Mouse (Mus musculus) kidney, postnatal 0 days (tissue): ENCODE data around the gene Btn2a2. TPM values are rescaled to one million over a fixed set of nuclear protein-coding genes. Genes with fewer than 3 reads are reported as not detected.

Source experiments
- ATAC-seq: fragments of 200-750 bp; cut with Nextera tagmentation; replicated peaks from 2 replicates; pipeline ENCODE4 v1.8.0; 2017; ENCODE audit warnings: low read depth, moderate number of reproducible peaks, moderate TSS enrichment, moderate library complexity; ENCODE audit not compliant: low FRiP score
- DNase-seq: peaks from one replicate; pipeline ENCODE4 v3.0.0-alpha.2; 2016; ENCODE audit warnings: low spot score
- H3K27ac ChIP-seq: fragments of 300-500 bp; sonication (generic); 2 replicates; pipeline ENCODE4 v1.5.1; 2014; ENCODE audit warnings: mild to moderate bottlenecking
- H3K27me3 ChIP-seq: fragments of 300-500 bp; sonication (generic); 2 replicates; pipeline ENCODE4 v1.6.1; 2014; ENCODE audit warnings: low read length, mixed read lengths; ENCODE audit not compliant: insufficient read depth
- H3K36me3 ChIP-seq: fragments of 300-500 bp; sonication (generic); 2 replicates; pipeline ENCODE4 v1.6.1; 2014; ENCODE audit warnings: low read length, mixed read lengths; ENCODE audit not compliant: insufficient read depth
- H3K4me1 ChIP-seq: fragments of 300-500 bp; sonication (generic); replicated peaks from 2 replicates; pipeline ENCODE4 v1.6.1; 2014; ENCODE audit warnings: antibody characterized with exemption, low read length, mixed read lengths; ENCODE audit not compliant: insufficient read depth
- H3K4me2 ChIP-seq: fragments of 300-500 bp; sonication (generic); 2 replicates; pipeline ENCODE4 v1.6.1; 2014; ENCODE audit warnings: mild to moderate bottlenecking, low read length, moderate library complexity, mixed read lengths
- H3K4me3 ChIP-seq: fragments of 300-500 bp; sonication (generic); replicated peaks from 2 replicates; pipeline ENCODE4 v1.5.1; 2014; ENCODE audit warnings: low read depth, low read length
- H3K9ac ChIP-seq: fragments of 300-500 bp; sonication (generic); 2 replicates; pipeline ENCODE4 v1.6.1; 2014; ENCODE audit warnings: low read depth, low read length
- H3K9me3 ChIP-seq: fragments of 300-500 bp; sonication (generic); replicated peaks from 2 replicates; pipeline ENCODE4 v1.6.1; 2016; ENCODE audit warnings: low read length, inconsistent platforms, mixed read lengths
- CTCF ChIP-seq: IDR thresholded peaks from 2 replicates; pipeline ENCODE4 v1.5.1; 2016; ENCODE audit warnings: antibody characterized with exemption, low read depth, mild to moderate bottlenecking, moderate library complexity
- WGBS: fragments of 180-500 bp; shearing (Covaris S2); extraction: QIAGEN DNeasy Blood & Tissue Kit; methylation state at CpG from one replicate; pipeline ENCODE4 v1.1.7; 2014; 5-methylcytosine and 5-hydroxymethylcytosine counted together
- polyA plus RNA-seq: library from polyadenylated mRNA; unstranded; fragments of >200 nt; fragmentation: Nextera tagmentation; extraction: Ambion mirVana; gene quantifications from 2 replicates; pipeline ENCODE4 v1.2.1, GENCODE M21; 2015

The Btn2a2 gene
- polyA plus RNA-seq, 1 experiment from 2014 or later, result 0.28 TPM

DNA sequence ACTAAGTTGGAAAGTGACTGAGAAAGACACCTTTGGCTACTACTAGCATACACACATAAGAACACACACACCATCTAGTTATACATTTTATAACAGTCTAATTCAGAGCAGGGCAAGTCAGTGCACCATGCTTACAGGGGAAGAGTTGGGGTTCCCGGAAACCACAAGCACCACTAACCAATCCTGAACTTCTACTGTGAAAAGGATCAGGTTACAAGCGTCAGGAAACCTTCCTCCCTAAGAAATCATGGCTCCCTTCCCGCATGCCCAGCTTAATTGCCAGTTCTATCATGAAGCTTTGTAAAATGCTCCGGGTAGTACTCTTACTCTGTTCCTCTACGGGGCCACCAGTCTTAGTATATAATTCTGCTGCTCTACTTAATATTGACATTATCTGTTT, 3.4 kb downstream of the Btn2a2 start:
- Histone ChIP-seq H3K9me3 (no peaks in the 10 kb centered on the region), H3K4me3 (no peak overlapping the region), H3K27me3 (no peaks in the 10 kb centered on the region), H3K9ac (no peak overlapping the region), H3K4me1 (0 out of 2 replicates have a peak, but pooled peaks cover 7% of the 10 kb centered on the region), H3K36me3 (no peaks in the 10 kb centered on the region), H3K27ac (no peak overlapping the region), H3K4me2 (no peak overlapping the region)
- TF ChIP-seq CTCF, result no peak
- 35% methylated on average over 5 of the region's 5 CpGs for WGBS
- no peak for ATAC-seq
- no peak for DNase-seq

DNA sequence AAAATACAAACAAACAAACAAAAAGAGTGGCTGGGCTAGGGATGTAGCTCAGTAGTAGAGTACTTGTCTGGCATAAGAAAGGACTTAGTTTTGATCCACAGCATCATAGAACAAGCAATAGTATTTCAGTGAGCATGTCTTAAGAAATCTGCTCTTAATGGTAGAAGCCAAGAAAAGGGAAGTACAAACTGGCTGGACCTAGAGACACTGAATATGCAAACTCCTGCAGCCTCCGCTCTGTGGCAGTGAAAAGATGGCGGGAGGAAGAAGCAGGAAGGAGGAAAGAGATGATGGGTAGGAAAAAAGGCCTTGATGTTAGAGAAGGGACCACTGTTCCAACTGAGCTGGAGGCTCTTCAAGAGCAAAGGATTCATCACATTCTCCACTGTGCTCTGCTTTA, 5.5 kb downstream of the Btn2a2 start:
- H3K27me3 ChIP-seq, result no peaks in the 10 kb centered on the region
- no peak overlapping the region for H3K9ac ChIP-seq

DNA sequence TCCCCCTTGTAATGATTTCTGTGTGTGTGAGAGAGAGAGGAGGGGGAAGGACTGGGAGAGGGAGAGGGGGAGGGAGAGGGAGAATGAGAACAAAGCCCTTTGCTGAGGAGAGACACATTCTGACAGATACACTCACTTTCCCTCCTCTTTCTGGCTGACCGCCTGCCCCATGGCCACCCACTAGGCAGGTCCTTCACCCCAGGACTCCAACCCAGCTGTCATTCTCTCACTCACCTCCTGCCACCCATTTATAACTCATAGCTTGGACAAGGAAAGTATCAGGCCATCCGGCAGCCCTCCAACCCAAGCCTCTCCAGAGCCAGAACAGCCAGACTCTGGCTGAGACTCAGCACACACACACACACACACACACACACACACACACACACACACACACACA, 13.0 kb downstream of the Btn2a2 start:
- Histone ChIP-seq H3K27ac (no peak overlapping the region), H3K4me2 (no peak overlapping the region), H3K9me3 (no peaks in the 10 kb centered on the region), H3K9ac (no peak overlapping the region), H3K4me3 (no peak overlapping the region), H3K4me1 (no peaks in the 10 kb centered on the region), H3K36me3 (no peaks in the 10 kb centered on the region), H3K27me3 (no peaks in the 10 kb centered on the region)
- ATAC-seq, result no peak
- no peak for TF ChIP-seq CTCF
- 5% methylated on average over 2 of the region's 2 CpGs for WGBS
- DNase-seq, result peak; percentile 33

More for the DNA sequence above, 5.5 kb downstream of the Btn2a2 start:
- Histone ChIP-seq H3K4me1 (0 out of 2 replicates have a peak, but pooled peaks cover 4% of the 10 kb centered on the region), H3K4me2 (no peak overlapping the region), H3K9me3 (no peaks in the 10 kb centered on the region), H3K4me3 (no peak overlapping the region), H3K27ac (no peak overlapping the region), H3K36me3 (no peaks in the 10 kb centered on the region)
- no peak for TF ChIP-seq CTCF
- WGBS, result 84% methylated on average over 2 of the region's 2 CpGs
- ATAC-seq (no peak), DNase-seq (no peak)

DNA sequence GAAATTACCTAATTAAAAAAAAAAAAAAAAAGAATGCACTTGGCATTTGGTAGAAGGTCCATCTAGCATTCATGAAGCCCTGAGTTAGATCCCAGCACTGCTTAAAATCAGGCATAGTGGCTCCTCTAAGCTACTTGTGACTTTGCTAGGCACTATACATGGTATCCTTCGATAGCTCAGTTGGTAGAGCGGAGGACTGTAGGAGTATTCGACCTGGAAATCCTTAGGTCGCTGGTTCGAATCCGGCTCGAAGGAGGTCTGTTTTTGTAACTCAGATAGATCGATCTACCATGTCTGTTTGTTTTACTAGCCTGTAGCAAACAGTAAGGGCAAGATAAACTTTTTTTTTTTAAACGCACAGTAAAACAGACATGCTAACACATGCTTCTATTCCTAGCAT, 21.7 kb downstream of the Btn2a2 start:
- H3K4me1 ChIP-seq, result peaks cover 11% of the 10 kb centered on the region

DNA sequence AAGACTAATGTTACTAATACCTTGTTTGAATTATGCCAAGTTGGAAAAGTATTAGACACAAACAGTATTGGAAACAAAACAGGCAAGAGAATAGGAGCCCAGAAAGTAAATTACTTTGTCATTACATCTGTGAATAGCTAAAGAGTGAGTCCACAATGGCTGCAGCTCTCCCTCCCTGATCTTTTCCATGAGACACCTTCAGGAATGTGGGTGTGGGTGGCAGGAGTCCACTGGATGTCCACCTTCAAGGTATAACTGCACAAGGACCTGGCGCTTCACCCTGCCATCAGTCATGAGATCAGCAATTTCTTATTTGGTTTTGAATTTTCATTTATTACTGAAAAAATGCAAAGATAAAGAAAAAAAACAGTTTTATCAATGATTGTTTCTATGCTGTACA, 22.4 kb downstream of the Btn2a2 start:
- peak overlapping the region; percentile 90 for H3K4me2 ChIP-seq
- 65% methylated on average over 1 of the region's 1 CpGs for WGBS
- DNase-seq, result no peak

More for the DNA sequence above, 21.7 kb downstream of the Btn2a2 start:
- TF ChIP-seq CTCF, result no peak
- no peaks in the 10 kb centered on the region for H3K27me3 ChIP-seq
- H3K36me3 ChIP-seq, result no peaks in the 10 kb centered on the region
- WGBS, result 4% methylated on average over 9 of the region's 9 CpGs
- no peak overlapping the region for H3K9ac ChIP-seq
- H3K4me2 ChIP-seq, result no peak overlapping the region
- no peak overlapping the region for H3K4me3 ChIP-seq
- no peaks in the 10 kb centered on the region for H3K9me3 ChIP-seq
- H3K27ac ChIP-seq, result no peak overlapping the region
- peak; percentile 86; the same call in 1 of the 2 replicates for ATAC-seq
- DNase-seq, result peak; percentile 61

DNA sequence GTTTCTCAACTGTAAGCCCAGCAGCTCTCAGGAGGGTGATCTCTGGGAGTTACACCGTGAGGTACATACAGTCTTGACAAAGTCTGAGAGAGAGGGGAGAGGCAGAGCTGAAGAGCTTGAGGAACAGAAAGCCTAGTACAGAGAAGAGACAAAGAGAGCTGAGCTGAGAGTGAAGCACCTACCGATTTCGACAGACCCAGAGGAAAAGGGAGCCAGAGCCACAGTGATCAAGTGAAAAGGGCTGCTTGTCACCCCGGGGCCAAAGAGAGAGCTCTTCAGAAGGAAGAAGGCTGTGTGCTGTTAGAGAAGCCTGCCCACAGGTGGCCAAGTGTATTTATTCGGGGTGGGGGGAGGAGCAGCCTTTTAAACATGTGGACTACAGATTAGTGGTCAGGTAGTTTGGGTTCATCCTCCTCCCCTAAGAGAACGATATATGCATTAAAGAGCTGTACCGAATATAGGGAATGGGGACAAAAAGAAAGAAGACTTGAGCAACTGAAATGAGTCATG, 23.0 kb downstream of the Btn2a2 start, which contains the start of gene Btn1a1:
Gene Btn1a1, minus strand, starts transcription at position 302 of the 510 bp plus-strand sequence.
- H3K4me3 ChIP-seq, result peak within 1 kb of the TSS; percentile 54
- H3K27ac ChIP-seq, result no peak within 1 kb of the TSS
- 4% methylated on average over 7 of the region's 7 CpGs for WGBS
- H3K4me1 ChIP-seq, result peaks cover 11% of the 10 kb centered on the region
- peak within 1 kb of the TSS; percentile 59; the same call in 1 of the 2 replicates for H3K9ac ChIP-seq
- no peaks in the 10 kb centered on the region for H3K36me3 ChIP-seq
- DNase-seq (peak; percentile 33), ATAC-seq (no peak)
- H3K9me3 ChIP-seq, result no peaks in the 10 kb centered on the region
- peak within 1 kb of the TSS; percentile 90 for H3K4me2 ChIP-seq
- H3K27me3 ChIP-seq, result no peaks in the 10 kb centered on the region
- TF ChIP-seq CTCF, result peak; percentile 14; the same call in 1 of the 2 replicates

More for the DNA sequence above, 22.4 kb downstream of the Btn2a2 start:
- no peaks in the 10 kb centered on the region for H3K9me3 ChIP-seq
- H3K27me3 ChIP-seq, result no peaks in the 10 kb centered on the region
- TF ChIP-seq CTCF, result no peak
- no peak for ATAC-seq
- peaks cover 11% of the 10 kb centered on the region for H3K4me1 ChIP-seq
- no peak overlapping the region for H3K9ac ChIP-seq
- no peak overlapping the region for H3K27ac ChIP-seq
- H3K36me3 ChIP-seq, result no peaks in the 10 kb centered on the region
- no peak overlapping the region for H3K4me3 ChIP-seq
